Mouse (Mus musculus) heart, postnatal 10 days (tissue): Measurements from ENCODE around the gene Sfswap. TPM values are rescaled to one million over a fixed set of nuclear protein-coding genes. Genes with fewer than 3 reads are reported as not detected.
"Not testable (repeated sequence)": the region's sequence is repeated elsewhere in the genome, so short reads cannot be mapped to it uniquely, and the experiment has no call there.

Experiments
- DNase-seq, 2 experiments: peaks; one replicate each; pipeline ENCODE4 v3.0.0; 2021
- intact Hi-C: fragments of 180-260 bp; cut with DNase I; formaldehyde crosslinking; loops from one replicate; pipeline ENCODE4 v1.15.1; 2025
- total RNA-seq, 2 experiments: library from RNA; stranded (reverse); gene quantifications; 2 replicates each; pipeline ENCODE4 v1.2.3; 2021

The Sfswap gene
- total RNA-seq = 10 to 100 TPM; 48.7 to 50.1 TPM

GRCm38 (mm10) chr5:129500722-129501634 is at the start of gene Sfswap:
Gene Sfswap, plus strand, starts transcription at chr5:129501221.
- peak; percentile 88 to 91 for DNase-seq
- intact Hi-C loops = loop anchor here (5.0 kb wide), 2 partner anchors 81 to 84 kb away; partner anchors contain the start of gene Mmp17

DNA sequence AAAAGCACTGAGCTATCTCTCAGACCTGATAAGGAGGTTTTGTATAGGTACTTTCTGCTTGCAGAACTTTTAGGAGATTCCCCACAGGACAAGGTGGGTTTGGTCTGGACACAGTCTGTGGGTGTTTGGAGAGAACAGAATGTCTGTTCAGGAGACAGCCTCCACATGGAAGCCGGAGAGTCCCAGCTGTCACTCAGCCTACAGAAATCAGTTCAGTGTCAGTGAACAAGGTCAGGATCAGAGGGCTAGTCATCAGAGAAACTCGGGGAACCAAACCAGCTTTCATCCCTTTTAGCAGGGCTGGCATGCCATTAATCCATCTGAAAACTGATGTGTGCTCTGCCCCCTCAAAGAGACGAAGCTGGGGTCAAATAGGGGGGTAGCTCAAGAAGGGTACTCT is 48.5 kb upstream of the Sfswap start:
- no peak for DNase-seq
- intact Hi-C loops = no loop called here

GRCm38 (mm10) chr5:129454802-129455528 is 46.1 kb upstream of the Sfswap start:
- intact Hi-C loops = no loop called here

GRCm38 (mm10) chr5:129455529-129455896 is 45.5 kb upstream of the Sfswap start:
- intact Hi-C loops = no loop called here
- no peak for DNase-seq

More at GRCm38 (mm10) chr5:129454802-129455528, 46.1 kb upstream of the Sfswap start:
- DNase-seq = peak; percentile 88 to 89

- intact Hi-C loops = no loop called here
- no peak for DNase-seq
Measured at GRCm38 (mm10) chr5:129456579-129457140, 44.4 kb upstream of the Sfswap start.

GRCm38 (mm10) chr5:129458109-129458508 is 42.9 kb upstream of the Sfswap start:
- DNase-seq = peak in 1 of 2 experiments; percentile 15
- intact Hi-C loops = no loop called here

- intact Hi-C loops = no loop called here
Measured at GRCm38 (mm10) chr5:129458541-129458940, 42.5 kb upstream of the Sfswap start.

DNA sequence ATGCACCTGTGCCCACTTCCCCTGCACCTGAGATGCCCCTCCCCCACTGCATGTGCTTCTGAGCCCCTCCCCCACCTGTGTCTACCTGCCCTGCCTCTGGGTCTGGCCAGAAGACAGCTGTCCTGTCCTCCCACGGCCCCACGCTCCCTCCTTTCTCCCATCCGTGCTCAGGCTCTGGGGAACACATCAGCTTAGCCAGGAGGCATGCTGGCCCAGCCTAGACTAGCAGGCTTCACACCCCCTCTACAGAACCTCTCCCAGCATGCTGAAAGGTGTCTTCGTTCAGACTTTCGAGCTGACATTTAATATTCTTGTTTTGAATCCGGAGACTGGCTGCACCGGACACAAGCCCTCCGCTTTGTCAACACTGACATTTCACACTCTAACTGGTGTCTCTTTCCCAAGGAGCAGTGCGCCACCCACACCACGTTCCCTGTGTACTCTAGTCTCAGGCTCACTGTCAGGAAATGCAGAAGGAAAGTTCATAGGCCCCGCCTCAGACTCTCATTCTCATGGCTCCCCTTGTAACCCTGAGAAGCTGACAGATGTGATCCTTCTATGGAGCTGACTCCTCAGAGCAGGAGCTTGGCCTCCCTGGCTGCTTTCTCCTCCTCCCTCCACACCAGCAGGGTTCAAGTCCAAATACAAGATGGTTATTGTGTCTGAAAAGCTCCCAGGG is 40.1 kb upstream of the Sfswap start:
- intact Hi-C loops = no loop called here
- DNase-seq = peak; percentile 11 to 20

More at GRCm38 (mm10) chr5:129458541-129458940, 42.5 kb upstream of the Sfswap start:
- no peak for DNase-seq

- DNase-seq = not testable (repeated sequence)
Measured at GRCm38 (mm10) chr5:129463648-129464047, 37.4 kb upstream of the Sfswap start.

GRCm38 (mm10) chr5:129465788-129466187 is 35.2 kb upstream of the Sfswap start:
- DNase-seq = no peak
- intact Hi-C loops = no loop called here

More at GRCm38 (mm10) chr5:129463648-129464047, 37.4 kb upstream of the Sfswap start:
- intact Hi-C loops = not testable (repeated sequence)

- no peak for DNase-seq
- intact Hi-C loops = no loop called here
Measured at GRCm38 (mm10) chr5:129475532-129476045, 25.4 kb upstream of the Sfswap start.

GRCm38 (mm10) chr5:129489879-129490278 is 11.1 kb upstream of the Sfswap start:
- intact Hi-C loops = no loop called here
- no peak for DNase-seq

DNA sequence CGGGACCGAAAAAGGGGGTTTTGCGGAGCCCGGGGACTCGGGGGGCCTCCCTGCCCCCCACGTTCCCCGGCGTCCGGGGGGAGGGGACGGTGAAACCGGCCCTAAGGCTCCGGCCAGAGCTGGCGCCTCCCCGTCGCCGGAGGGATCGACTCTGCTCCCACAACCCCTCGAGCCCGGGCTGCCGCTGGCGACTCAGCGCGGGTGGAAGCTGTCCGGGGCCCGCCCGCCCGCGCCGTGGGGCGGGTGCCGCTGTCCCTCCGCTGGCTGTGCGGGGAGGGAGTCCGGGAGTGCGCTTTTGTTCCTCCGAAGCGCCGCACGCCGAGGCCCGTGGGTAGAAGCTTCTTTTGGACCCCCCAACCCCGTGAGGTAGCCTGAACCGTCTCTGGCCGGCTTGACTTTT is 650 bp downstream of the Sfswap start:
- DNase-seq = peak in 1 of 2 experiments; percentile 22
- intact Hi-C loops = loop anchor here (5.0 kb wide), 2 partner anchors 81 to 84 kb away; partner anchors contain the start of gene Mmp17

GRCm38 (mm10) chr5:129506886-129507285 is 5.9 kb downstream of the Sfswap start:
- intact Hi-C loops = loop anchor here (5.0 kb wide), 1 partner anchor 45 kb away; no protein-coding TSS in a partner anchor
- no peak for DNase-seq

DNA sequence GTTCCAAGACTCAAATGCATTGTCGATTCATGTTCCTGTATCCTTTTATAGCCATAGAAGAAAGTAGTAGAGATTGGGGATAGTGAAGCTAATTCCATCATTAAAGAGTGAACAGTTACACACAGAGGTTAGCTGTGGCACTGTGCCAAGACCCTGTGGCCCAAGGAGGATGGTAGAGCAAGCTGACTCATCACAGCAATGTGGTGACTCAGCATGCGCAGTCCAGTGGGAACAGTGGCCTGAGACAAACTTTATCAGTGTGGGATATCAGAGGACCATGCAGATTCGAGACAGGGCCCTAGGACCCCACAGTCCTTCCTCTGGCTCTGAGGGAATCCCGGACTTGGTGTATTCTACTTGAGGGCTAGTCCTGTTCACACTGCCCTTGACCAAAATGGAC is 17.2 kb downstream of the Sfswap start:
- intact Hi-C loops = no loop called here
- DNase-seq = peak in 1 of 2 experiments; percentile 32

GRCm38 (mm10) chr5:129518786-129519185 is 17.8 kb downstream of the Sfswap start:
- intact Hi-C loops = no loop called here

DNA sequence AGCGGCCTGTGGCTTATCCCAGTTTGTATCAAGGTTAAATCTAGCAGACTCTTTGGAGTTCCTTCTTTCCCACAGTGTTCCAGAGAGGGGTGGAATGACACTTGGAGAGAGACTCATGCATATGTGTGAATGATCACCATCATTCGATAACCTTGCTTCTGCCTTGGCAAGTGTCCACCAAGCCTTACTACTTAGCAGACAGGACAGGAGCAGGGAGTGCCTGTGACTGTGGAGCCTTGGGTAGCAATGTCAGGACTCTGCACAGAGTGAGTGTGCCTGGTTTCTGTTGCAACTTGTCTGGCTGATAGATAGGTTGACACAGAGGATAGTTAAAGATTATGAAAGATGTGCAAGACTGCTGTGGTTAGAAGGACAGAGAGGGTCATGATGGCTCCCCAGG is 18.6 kb downstream of the Sfswap start:
- DNase-seq = no peak
- intact Hi-C loops = no loop called here

More at GRCm38 (mm10) chr5:129518786-129519185, 17.8 kb downstream of the Sfswap start:
- no peak for DNase-seq

DNA sequence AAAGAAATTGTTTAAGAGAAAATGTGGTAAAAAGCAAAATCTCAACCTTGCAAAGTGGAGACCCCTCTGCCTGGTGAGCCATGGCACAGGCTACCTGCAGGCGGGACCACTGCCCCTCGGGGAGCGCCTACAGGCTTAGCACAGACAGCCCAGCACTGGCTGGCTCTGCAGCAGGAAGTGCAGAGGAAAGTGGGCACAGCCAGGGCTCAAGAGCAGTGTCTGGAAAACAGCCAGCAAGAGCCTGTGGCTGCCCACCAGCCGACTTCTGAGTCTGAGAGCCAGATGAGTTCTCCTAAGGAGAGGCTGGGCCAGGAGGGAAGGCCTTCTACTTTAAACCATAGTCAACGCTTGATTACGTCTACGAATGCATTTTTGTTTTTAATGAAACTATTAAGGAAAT is 20.5 kb downstream of the Sfswap start:
- intact Hi-C loops = no loop called here
- no peak for DNase-seq

DNA sequence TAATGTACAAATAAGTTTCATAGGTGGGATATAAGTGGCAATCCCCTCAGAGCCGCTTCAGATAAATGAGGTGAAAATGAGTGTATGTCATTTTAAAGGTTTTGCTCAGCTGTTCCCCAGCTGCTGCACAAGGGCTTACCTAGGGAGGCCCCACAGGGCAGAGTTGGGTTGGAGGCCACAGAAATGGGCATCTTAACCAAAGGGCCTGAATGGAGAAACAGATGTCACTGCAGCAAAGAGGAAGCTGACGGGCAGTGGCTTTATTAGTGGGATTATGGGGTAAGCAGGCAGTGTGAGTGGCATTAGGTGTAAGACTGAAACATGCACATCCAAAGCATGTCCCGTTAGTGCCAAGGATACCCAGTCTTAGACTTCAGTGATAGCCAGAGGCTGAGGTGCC is 20.9 kb downstream of the Sfswap start:
- DNase-seq = no peak
- intact Hi-C loops = no loop called here

- intact Hi-C loops = no loop called here
Measured at GRCm38 (mm10) chr5:129523166-129523565, 22.1 kb downstream of the Sfswap start.

More at GRCm38 (mm10) chr5:129523166-129523565, 22.1 kb downstream of the Sfswap start:
- peak; percentile 11 to 28 for DNase-seq
